22 mouse cellular contexts compared by ENCODE assay signal in the genomic region with DNA sequence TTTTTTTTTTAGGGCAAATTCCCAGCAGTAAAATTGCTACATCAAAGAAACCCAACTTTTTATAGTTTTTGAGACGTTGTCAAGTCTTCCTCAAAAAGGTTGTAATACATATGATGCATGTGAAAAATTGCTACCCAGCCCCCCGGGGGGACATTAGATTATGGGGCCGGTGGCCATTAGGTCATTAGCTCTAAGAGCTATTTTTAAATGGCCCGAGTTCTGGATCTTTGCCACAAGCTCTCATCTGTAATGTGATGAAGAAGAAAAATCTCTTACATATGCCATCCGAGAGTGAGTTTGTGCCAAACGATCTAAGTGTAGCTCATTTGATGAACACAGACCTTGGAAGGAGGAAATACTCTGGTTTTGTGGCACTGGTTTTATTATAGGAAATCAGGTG.
A peak's percentile ranks its signal among the peaks of the same experiment; 100 is the strongest.
DNase-seq lines count a peak whose midpoint lies in the region; ATAC-seq lines count a peak whose summit lies in the region.
"Had no signal": no experiment of that assay in that cellular context is flagged by ENCODE, and none has a peak within 500 bp of the region (broad histone marks: within the 10 kb centered on the region; RNA-seq: fewer than 3 reads in every experiment).

No protein-coding gene starts in this region.

- no peak overlapping the region for H3K4me3 ChIP-seq in kidney, embryonic 15.5 days (replicated peaks)
- H3K4me3 ChIP-seq in neural tube, embryonic 11.5 days (ENCODE audit: low read depth, low read length) = no peak overlapping the region
- H3K4me3 ChIP-seq: heart, embryonic 10.5 days; hindbrain, embryonic 15.5 days; limb, embryonic 13.5 days; liver, embryonic 13.5 days; megakaryocyte, embryonic 14.5 days; midbrain, embryonic 13.5 days; neural tube, embryonic 15.5 days; stomach, embryonic 15.5 days had no signal

- WGBS in kidney, embryonic 15.5 days = 55% methylated on average over 6 of the region's 6 CpGs
- 53% methylated on average over 6 of the region's 6 CpGs for WGBS in neural tube, embryonic 11.5 days

- no peak overlapping the region for H3K27ac ChIP-seq in kidney, embryonic 15.5 days
- no peak overlapping the region for H3K27ac ChIP-seq in neural tube, embryonic 11.5 days (ENCODE audit: low read depth, low read length)
- H3K27ac ChIP-seq: heart, embryonic 10.5 days; hindbrain, embryonic 15.5 days; limb, embryonic 13.5 days; liver, embryonic 13.5 days; midbrain, embryonic 13.5 days; neural tube, embryonic 15.5 days; stomach, embryonic 15.5 days had no signal

- ATAC-seq in kidney, embryonic 15.5 days (replicated peaks; ENCODE audit: low FRiP score) = no peak
- ATAC-seq in neural tube, embryonic 11.5 days (ENCODE audit: insufficient read depth, low FRiP score, low TSS enrichment) = no peak
- ATAC-seq: forebrain, embryonic 16.5 days; midbrain, embryonic 13.5 days; Patski had no signal

- DNase-seq in cerebellum, postnatal 10 days = peak; percentile 35 to 45
- DNase-seq in cerebellum, adult 8-10 months = no peak
- DNase-seq in kidney, postnatal 10 days = peak; percentile 51
- peak; percentile 32 for DNase-seq in neural tube, embryonic 11.5 days (ENCODE audit: low spot score)
- no peak for DNase-seq in neural tube, embryonic 10.5 days (ENCODE audit: extremely low spot score, low spot score)
- DNase-seq in layer of hippocampus, adult 11-12 months (ENCODE audit: low spot score) = no peak
- DNase-seq: kidney, adult 9 months; liver, embryonic 13.5 days; lung, adult 2 months; right cerebral cortex, adult 18-20 months; right cerebral cortex, postnatal 4 days; thymus, postnatal 25 days had no signal

- H3K9ac ChIP-seq in kidney, embryonic 15.5 days = no peak overlapping the region
- H3K9ac ChIP-seq in neural tube, embryonic 11.5 days (ENCODE audit: low read length) = no peak overlapping the region
- H3K9ac ChIP-seq: hindbrain, embryonic 15.5 days; limb, embryonic 13.5 days; liver, embryonic 13.5 days; midbrain, embryonic 13.5 days; neural tube, embryonic 15.5 days; stomach, embryonic 15.5 days had no signal

- H3K4me2 ChIP-seq in kidney, embryonic 15.5 days = no peak overlapping the region
- no peak overlapping the region for H3K4me2 ChIP-seq in neural tube, embryonic 11.5 days (ENCODE audit: low read depth)
- H3K4me2 ChIP-seq: hindbrain, embryonic 15.5 days; limb, embryonic 13.5 days; liver, embryonic 13.5 days; midbrain, embryonic 13.5 days; neural tube, embryonic 15.5 days; stomach, embryonic 15.5 days had no signal

- H3K27me3 ChIP-seq in kidney, embryonic 15.5 days = no peaks in the 10 kb centered on the region
- H3K27me3 ChIP-seq in neural tube, embryonic 11.5 days (ENCODE audit: control insufficient read depth, insufficient read depth, low read length) = no peaks in the 10 kb centered on the region
- H3K27me3 ChIP-seq: hindbrain, embryonic 15.5 days; limb, embryonic 13.5 days; liver, embryonic 13.5 days; megakaryocyte, embryonic 14.5 days; midbrain, embryonic 13.5 days; neural tube, embryonic 15.5 days; Patski; stomach, embryonic 15.5 days had no signal

- no peaks in the 10 kb centered on the region for H3K36me3 ChIP-seq in kidney, embryonic 15.5 days
- no peaks in the 10 kb centered on the region for H3K36me3 ChIP-seq in neural tube, embryonic 11.5 days (ENCODE audit: control insufficient read depth, insufficient read depth, low read length)
- H3K36me3 ChIP-seq: heart, embryonic 10.5 days; hindbrain, embryonic 15.5 days; limb, embryonic 13.5 days; liver, embryonic 13.5 days; midbrain, embryonic 13.5 days; neural tube, embryonic 15.5 days; stomach, embryonic 15.5 days had no signal

- H3K9me3 ChIP-seq in kidney, embryonic 15.5 days (replicated peaks) = no peaks in the 10 kb centered on the region
- H3K9me3 ChIP-seq in neural tube, embryonic 11.5 days (ENCODE audit: control insufficient read depth, low read length) = no peaks in the 10 kb centered on the region
- H3K9me3 ChIP-seq: heart, embryonic 10.5 days; hindbrain, embryonic 15.5 days; limb, embryonic 13.5 days; liver, embryonic 13.5 days; midbrain, embryonic 13.5 days; neural tube, embryonic 15.5 days; stomach, embryonic 15.5 days had no signal

- peaks cover 14% of the 10 kb centered on the region for H3K4me1 ChIP-seq in kidney, embryonic 15.5 days
- no peaks in the 10 kb centered on the region for H3K4me1 ChIP-seq in neural tube, embryonic 11.5 days (ENCODE audit: control insufficient read depth, insufficient read depth, low read length)
- H3K4me1 ChIP-seq: hindbrain, embryonic 15.5 days; liver, embryonic 13.5 days; megakaryocyte, embryonic 14.5 days; neural tube, embryonic 15.5 days; stomach, embryonic 15.5 days had no signal

Comparison
In these comparisons a context has a peak if more than half of its experiments do, and no peak if none do; other contexts are left out.
1. DNase-seq: peak in cerebellum, postnatal 10 days (2 of 2), kidney, postnatal 10 days (single experiment) and neural tube, embryonic 11.5 days (single experiment); none in cerebellum, adult 8-10 months (single experiment), neural tube, embryonic 10.5 days (single experiment) and layer of hippocampus, adult 11-12 months (single experiment).